Mouse (Mus musculus): ENCODE data around the gene Fam173b.
"Not testable (repeated sequence)": the region's sequence is repeated elsewhere in the genome, so short reads cannot be mapped to it uniquely, and the experiment has no call there.

The Fam173b gene

GRCm38 (mm10) chr15:31601646-31602374, at the start of gene Fam173b, which contains the start of gene Cct5:
TSS of gene Fam173b (plus strand) at chr15:31601852.
TSS of gene Cct5 (minus strand) at chr15:31601804.
- DNase-seq (ENCODE audit: low read depth), result peak; percentile 94

DNA sequence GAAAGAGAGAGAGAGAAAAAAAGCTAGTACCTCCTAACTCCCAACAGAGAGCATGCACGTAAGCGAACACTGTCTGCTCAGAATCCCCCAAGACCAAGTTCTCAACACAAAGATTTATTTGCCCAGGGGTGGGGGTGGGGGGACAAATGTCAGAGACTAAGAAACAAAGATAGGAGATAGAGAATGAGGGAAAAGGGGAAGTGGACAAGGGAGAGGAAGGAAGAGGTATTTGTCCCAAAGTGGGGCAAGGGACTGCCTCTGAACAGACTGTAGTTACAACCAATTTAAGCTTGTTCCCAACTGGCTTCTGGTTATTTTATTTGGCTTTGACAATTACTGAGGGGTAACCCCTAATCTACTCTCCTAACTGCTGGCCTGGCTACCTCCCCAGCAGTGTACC, 46.8 kb upstream of the Fam173b start:
- no peak for DNase-seq (ENCODE audit: low read depth)

DNA sequence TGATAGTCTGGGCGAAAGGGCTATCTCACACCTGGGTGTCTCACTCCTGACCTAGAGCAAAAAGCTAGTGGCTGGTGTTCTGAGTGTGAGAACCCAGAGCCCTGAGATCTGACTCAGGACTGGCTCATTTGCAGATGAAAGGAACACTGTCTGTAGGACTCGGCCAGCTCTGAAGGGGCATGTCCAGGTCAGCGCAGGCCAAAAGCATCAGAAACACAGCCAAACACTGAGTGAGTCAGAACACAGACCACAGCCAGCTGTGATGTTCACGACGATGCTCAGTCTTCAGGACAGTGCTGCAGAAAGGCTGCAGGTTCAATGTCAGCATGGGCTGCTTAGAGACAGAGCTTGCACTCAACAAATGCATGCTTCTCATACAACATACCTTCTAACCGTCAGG, 40.3 kb upstream of the Fam173b start:
- no peak for DNase-seq (ENCODE audit: low read depth)

DNA sequence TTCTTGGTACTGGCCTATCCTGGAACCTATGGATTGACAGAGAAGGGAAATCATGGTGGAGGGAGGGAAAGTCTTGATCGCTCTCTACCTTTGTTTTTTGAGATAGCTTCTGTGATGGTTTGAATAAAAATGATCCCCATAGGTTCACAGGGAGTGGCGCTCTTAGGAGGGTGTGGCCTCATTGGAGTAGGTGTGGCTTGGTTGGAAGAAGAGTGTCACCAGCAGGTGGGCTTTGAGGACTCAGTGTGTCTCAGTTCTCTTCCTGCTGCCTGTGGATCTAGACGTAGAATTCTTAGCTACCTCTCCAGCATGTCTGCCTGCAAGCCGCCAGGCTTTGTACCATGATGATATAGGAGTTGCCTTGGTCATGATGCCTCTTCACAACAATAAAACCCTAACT, 39.7 kb upstream of the Fam173b start:
- no peak for DNase-seq (ENCODE audit: low read depth)

- no peak for DNase-seq (ENCODE audit: low read depth)
Observed at GRCm38 (mm10) chr15:31562847-31563246, 38.8 kb upstream of the Fam173b start.

DNA sequence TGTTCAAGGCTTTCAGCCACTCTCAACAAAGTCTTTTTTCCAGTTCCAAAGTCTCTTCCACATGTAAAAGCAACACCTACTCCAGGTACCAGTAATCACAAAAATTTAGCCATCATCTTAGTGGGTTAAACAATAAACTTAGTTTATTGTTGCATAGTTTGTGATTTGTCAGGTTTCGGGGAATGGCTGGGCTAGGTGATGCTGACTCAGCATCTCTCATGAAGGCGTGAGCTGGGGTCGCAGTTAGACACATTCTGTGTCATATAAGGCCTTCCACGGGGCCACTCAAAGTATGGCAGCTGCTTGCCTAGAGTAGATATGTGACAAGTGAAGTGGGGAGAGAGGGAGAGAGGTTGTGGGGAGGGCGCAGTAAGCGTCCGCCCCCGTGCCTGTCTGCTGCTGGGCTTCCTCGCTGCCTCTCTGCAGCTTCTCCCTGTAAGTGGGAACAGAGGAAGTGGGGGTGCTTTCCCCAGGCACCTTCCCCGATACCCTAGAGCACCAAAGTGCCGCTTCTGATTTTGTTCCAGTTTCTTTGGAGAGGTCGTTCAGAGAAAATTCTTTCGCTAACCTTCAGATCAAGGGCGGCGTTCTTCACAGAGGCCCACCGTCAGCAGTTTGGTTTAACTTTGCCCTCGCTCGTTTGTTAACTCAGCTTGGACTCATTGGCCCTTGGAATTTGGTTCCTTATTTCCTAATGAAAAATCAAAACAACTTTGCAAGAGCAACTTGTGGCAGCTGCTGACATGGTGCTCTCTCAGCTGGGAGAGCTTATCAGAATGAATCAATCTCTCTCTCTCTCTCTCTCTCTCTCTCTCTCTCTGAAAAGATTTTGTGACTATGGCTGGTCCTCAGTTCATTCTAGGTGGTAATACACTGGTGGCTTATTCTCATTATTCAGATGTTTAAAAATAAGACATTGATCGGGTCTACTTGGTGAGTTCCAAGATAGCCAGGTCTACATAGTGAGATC, 37.8 kb upstream of the Fam173b start:
- DNase-seq (ENCODE audit: low read depth), result no peak

GRCm38 (mm10) chr15:31565184-31565583, 36.5 kb upstream of the Fam173b start, which contains the start of gene Cmbl:
TSS of gene Cmbl (plus strand) at chr15:31565389.
- DNase-seq (ENCODE audit: low read depth), result no peak

- DNase-seq (ENCODE audit: low read depth), result no peak
Observed at GRCm38 (mm10) chr15:31565786-31566185, 35.9 kb upstream of the Fam173b start.

- DNase-seq (ENCODE audit: low read depth), result no peak
Observed at GRCm38 (mm10) chr15:31567431-31567830, 34.2 kb upstream of the Fam173b start.

DNA sequence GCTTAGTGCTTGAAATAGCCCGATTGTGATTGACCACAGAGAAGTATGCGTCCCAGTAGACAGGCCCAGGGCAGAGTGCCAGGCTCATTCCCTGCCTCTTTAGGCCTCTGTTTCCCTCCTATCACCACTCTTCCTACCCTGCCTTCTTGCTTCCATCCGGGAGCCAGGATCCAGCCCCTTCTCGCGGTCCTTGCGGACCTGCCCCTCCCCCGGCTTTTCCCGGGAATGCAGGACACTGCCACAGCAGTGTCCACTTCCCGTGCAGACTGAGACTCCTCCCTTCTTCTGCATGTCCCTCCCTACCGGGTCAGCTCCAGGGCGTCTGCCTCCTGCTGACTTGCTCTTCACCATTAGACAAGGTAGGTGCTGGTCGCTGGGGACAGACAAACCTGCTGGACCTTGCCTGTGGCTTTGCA, 33.1 kb upstream of the Fam173b start:
- DNase-seq (ENCODE audit: low read depth), result no peak

DNA sequence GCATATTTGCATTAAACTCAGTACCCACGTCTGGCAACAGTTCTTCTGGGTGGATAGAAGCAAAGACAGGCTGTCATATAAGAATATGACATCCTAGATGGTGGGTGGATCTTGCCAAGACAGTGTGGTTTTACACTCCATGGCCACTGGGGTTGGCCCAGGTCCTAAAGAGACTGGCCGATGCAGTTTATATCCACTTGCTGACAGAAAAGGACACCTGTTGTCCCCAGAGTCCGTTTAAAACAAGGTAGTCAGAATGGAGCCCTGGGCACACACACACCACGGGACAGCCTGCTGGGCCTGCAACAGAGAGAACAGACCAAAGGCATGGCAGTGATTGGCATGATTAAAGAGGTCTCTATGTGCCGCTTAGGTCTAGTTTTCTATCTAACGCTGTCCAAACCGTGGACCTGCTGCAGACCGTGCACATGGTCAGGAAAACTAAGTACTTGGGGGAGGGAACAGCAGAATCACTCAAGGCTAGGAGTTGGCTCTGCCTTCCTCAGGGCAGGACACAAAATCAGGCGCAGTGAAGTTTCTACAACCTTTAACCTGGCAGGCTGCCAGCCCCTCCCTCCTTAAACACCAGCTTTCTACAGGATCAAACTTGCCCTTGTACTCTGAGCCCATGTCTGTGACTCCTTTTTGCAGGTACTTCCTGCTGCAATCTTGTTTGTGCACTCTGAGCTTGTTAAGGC, 32.2 kb upstream of the Fam173b start:
- DNase-seq (ENCODE audit: low read depth), result no peak

DNA sequence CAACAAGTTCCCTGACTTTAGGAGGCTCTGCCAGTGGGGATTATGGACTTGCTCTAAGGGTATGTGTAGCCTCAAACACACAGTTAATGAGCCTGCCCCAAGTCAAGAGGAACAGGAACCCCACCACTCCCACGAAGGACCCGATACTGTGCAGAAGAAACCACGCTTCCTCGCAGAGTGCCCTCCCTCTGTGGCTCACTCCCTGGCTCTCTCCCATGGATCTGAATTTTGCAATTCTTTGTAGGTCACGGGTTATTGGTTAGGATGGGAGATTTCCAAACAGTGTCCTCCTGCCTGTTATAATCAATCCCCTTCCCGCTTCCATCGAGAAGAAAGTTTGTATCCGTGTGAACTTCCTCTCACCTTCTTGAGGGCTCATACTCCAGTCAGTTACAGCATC, 30.7 kb upstream of the Fam173b start:
- DNase-seq (ENCODE audit: low read depth), result no peak

- DNase-seq (ENCODE audit: low read depth), result no peak
Observed at GRCm38 (mm10) chr15:31571906-31572722, 29.5 kb upstream of the Fam173b start.

DNA sequence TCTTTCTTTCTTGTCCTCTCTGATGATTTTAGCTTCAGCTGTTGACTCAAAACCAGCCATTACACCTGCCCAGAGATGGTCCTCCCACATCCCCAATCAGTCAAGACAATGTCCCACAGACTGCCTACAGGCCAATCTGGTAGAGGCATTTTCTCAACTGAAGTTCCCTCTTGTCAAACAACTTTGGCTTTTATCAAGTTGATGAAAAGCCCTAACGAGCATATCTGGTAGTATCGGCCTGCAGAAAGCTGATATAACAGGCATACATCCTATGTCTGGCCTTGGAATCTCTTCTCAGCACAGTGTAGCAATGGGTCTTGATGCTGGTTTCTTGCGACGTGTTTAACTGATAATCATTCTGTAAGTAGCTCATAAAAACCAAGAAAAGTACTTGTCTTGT, 28.4 kb upstream of the Fam173b start:
- DNase-seq (ENCODE audit: low read depth), result no peak

DNA sequence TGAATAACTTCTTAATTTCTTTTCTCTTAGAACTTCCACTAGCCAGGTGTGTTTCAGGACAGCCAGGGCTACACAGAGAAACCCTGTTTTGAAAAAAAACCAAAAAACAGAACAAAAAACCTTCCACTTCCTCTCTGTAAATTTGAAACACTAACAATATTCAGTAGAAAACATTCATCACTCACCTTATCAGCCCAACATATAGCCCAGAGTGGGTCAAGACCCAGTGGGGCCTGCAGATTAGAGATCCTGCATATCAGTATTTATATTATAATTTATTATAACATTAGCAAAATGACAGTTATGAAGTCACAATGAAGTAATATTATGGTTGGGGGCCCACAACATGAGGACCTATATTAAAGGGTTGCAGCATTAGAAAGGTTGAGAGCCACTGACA, 28.0 kb upstream of the Fam173b start:
- DNase-seq (ENCODE audit: low read depth), result no peak

DNA sequence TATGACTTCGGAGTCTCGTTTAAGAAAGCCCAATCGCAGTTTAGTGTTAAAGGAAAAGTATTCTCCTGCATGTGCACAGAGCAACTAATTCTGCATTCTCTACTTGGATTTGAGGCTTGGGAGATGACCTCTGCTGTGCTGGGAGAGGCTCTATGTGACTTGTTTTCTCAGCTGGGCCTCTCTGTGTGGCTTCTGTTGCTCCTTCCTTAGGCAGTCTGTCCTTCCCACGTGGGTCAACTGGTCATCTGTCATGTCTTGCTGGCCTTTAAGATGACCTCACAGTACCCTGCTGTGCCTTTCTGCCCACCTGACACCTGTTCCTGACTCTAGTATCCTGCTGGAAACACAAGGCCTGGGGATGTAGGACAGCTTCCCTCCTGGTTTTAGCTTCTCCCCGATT, 25.6 kb upstream of the Fam173b start:
- no peak for DNase-seq (ENCODE audit: low read depth)

DNA sequence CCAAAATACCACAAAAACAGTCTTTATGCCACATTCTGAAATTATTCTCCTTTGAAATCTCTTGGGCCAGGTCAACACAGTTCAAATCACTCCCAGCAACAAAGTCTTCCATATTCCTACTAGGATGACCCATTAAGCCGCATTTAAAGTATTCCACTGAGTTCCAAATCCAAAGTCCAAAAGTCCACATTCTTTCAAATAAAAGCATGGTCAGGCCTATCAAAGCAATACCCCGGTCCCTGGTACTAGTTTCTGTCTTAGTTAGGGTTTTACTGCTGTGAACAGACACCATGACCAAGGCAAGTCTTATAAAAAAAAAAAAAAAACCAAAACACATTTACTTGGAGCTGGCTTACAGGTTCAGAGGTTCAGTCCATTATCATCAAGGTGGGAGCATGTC, 20.6 kb upstream of the Fam173b start:
- not testable (repeated sequence) for DNase-seq (ENCODE audit: low read depth)

DNA sequence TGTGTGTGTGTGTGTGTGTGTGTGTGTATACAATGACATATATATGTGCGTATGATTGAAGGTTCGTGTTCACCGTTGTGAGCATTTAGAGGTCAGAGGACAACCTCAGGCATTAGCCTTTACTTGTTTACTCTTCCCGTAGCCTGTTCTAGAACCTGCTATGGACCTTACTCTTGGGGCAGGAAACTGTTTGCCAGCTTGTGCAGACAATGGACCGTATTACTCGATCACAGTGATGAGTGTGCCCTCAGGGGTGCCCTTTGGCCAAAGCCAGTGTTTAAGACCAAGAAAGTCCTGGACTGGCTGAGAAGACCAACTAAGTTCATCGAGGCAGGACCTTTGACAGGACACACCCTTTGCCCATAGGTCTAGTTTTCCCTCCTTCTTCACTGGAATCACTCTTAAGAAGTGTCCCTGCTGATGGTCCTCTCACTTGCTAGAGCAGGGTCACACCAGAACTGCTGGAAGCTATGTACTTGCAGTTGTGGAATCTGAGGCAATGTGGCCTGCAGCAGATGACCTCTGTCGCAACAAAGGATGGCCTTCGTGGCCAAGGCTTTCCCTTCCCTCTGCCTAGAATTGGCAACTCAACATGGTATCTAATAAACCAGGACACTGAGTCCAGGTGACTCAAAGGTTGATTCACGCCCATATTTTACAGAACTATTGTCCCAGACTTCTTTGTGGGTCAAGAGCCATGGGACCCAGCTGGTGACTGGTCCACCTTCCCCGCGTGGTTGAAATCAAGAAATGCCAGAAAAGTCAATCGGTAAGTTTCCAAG, 18.2 kb upstream of the Fam173b start:
- DNase-seq (ENCODE audit: low read depth), result no peak

GRCm38 (mm10) chr15:31585238-31585637, 16.4 kb upstream of the Fam173b start:
- DNase-seq (ENCODE audit: low read depth), result no peak

DNA sequence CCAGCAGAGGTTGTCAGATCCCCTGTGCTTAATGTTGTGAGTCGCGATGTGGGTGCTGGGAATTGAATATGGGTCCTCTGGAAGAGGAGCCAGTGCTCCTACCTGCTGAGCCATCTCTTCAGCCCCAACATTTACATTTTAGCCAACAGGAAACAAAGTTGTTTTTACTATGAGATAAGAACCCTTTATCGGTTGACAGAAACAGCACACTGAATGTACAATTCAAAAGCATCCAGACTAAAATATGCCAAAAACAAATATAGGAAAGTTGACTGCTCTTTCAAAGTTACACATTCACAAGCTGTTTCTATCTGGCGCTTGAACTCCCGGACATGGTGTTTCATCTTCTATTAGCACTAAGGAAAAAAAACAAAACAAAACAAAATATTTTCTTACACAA, 15.6 kb upstream of the Fam173b start:
- no peak for DNase-seq (ENCODE audit: low read depth)

DNA sequence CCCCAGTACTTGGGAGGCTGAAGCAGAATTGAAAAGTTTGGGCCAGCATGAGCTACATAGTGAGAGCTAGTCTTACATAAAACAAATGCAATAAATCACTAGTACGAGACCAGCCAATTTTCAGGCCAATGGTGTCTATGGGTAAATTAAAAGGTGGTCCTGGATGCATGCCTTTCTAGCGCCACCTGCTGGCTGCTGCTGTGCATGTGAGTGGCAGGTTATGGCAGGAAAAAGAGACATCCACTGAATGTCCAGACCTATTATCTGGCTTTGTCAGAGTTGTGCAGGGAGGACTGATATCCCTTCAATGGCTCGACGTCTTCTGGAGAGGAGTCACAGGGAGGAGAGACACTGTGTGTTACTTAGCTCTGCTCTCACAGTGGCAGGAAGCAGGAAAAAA, 15.1 kb upstream of the Fam173b start:
- DNase-seq (ENCODE audit: low read depth), result peak; percentile 91

Data from c-Kit-positive CD71-negative TER-119-negative erythroid progenitor cells, embryonic 14.5 days (primary cell).